Mouse (Mus musculus) stomach, embryonic 16.5 days (tissue): ENCODE results near the gene Rpl5. TPM values are rescaled to one million over a fixed set of nuclear protein-coding genes. Genes with fewer than 3 reads are reported as not detected.
A peak's percentile ranks its signal among the peaks of the same experiment; 100 is the strongest.

ENCODE experiments used
- ATAC-seq: fragments of 200-750 bp; cut with Nextera tagmentation; 2 replicates; pipeline ENCODE4 v1.8.0; 2017; ENCODE audit warnings: moderate number of reproducible peaks, moderate TSS enrichment; ENCODE audit not compliant: insufficient read depth, low FRiP score
- H3K27ac ChIP-seq: fragments of 300-500 bp; sonication (generic); 2 replicates; pipeline ENCODE4 v1.5.1; 2014; ENCODE audit warnings: low read length
- H3K27me3 ChIP-seq: fragments of 300-500 bp; sonication (generic); 2 replicates; pipeline ENCODE4 v1.6.1; 2014; ENCODE audit warnings: low read length, control low read depth, mixed read lengths; ENCODE audit not compliant: control insufficient read depth, insufficient read depth
- H3K36me3 ChIP-seq: fragments of 300-500 bp; sonication (generic); 2 replicates; pipeline ENCODE4 v1.6.1; 2014; ENCODE audit warnings: low read length; ENCODE audit not compliant: control insufficient read depth, insufficient read depth
- H3K4me1 ChIP-seq: fragments of 300-500 bp; sonication (generic); 2 replicates; pipeline ENCODE4 v1.6.1; 2014; ENCODE audit warnings: low read length, control low read depth, mixed read lengths; ENCODE audit not compliant: control insufficient read depth, insufficient read depth
- H3K4me2 ChIP-seq: fragments of 300-500 bp; sonication (generic); 2 replicates; pipeline ENCODE4 v1.6.1; 2014; ENCODE audit warnings: low read depth, low read length, mixed read lengths
- H3K4me3 ChIP-seq: fragments of 300-500 bp; sonication (generic); replicated peaks from 2 replicates; pipeline ENCODE4 v1.5.1; 2014; ENCODE audit warnings: mild to moderate bottlenecking, low read length
- H3K9ac ChIP-seq: fragments of 300-500 bp; sonication (generic); 2 replicates; pipeline ENCODE4 v1.6.1; 2014; ENCODE audit warnings: low read length
- H3K9me3 ChIP-seq: fragments of 300-500 bp; sonication (generic); replicated peaks from 2 replicates; pipeline ENCODE4 v1.6.1; 2016; ENCODE audit warnings: low read length, control low read depth; ENCODE audit not compliant: control insufficient read depth
- WGBS: fragments of 180-500 bp; shearing (Covaris S2); extraction: QIAGEN DNeasy Blood & Tissue Kit; methylation state at CpG from one replicate; pipeline ENCODE4 v1.1.7; 2014; 5-methylcytosine and 5-hydroxymethylcytosine counted together
- polyA plus RNA-seq: library from polyadenylated mRNA; unstranded; fragments of >200 nt; fragmentation: Nextera tagmentation; extraction: Ambion mirVana; gene quantifications from 2 replicates; pipeline ENCODE4 v1.2.1, GENCODE M21; 2015

Rpl5 gene
- polyA plus RNA-seq, result 60.0 and 63.3 TPM in 2 replicates

- Histone ChIP-seq H3K27ac (peak within 1 kb of the TSS; percentile 87), H3K4me3 (peak within 1 kb of the TSS; percentile 100), H3K36me3 (peaks cover 8% of the 10 kb centered on the region), H3K9me3 (no peaks in the 10 kb centered on the region), H3K4me1 (peaks cover 2% of the 10 kb centered on the region; the same call in 1 of the 2 replicates), H3K9ac (peak within 1 kb of the TSS; percentile 99), H3K27me3 (no peaks in the 10 kb centered on the region), H3K4me2 (peak within 1 kb of the TSS; percentile 83)
- peak; percentile 97 for ATAC-seq
- whole genome bisulfite sequencing, result 3% methylated on average over 66 of the region's 66 CpGs
Measured at GRCm38 (mm10) chr5:107900206-107901013, at the start of gene Rpl5. Gene Rpl5 (plus strand): TSS chr5:107900502.

- Histone ChIP-seq H3K36me3 (0 out of 2 replicates have a peak, but pooled peaks cover 4% of the 10 kb centered on the region), H3K4me2 (no peak overlapping the region), H3K27me3 (no peaks in the 10 kb centered on the region), H3K9me3 (0 out of 2 replicates have a peak, but pooled peaks cover 4% of the 10 kb centered on the region), H3K27ac (peak overlapping the region; percentile 72), H3K4me3 (no peak overlapping the region), H3K4me1 (peaks cover 6% of the 10 kb centered on the region), H3K9ac (0 out of 2 replicates have a peak overlapping the region, but pooled peaks have one; percentile 33)
- WGBS, result 25% methylated on average over 6 of the region's 6 CpGs
- 0 out of 2 replicates have a peak, but pooled peaks have one; percentile 29 for ATAC-seq
Measured at GRCm38 (mm10) chr5:107853807-107854206, 46.5 kb upstream of the Rpl5 start.

- Histone ChIP-seq H3K4me2 (no peak overlapping the region), H3K36me3 (0 out of 2 replicates have a peak, but pooled peaks cover 4% of the 10 kb centered on the region), H3K27ac (no peak overlapping the region), H3K4me3 (no peak overlapping the region), H3K4me1 (peaks cover 6% of the 10 kb centered on the region), H3K9ac (no peak overlapping the region), H3K27me3 (no peaks in the 10 kb centered on the region), H3K9me3 (0 out of 2 replicates have a peak, but pooled peaks cover 4% of the 10 kb centered on the region)
- ATAC-seq, result no peak
- WGBS, result 65% methylated on average over 3 of the region's 3 CpGs
Measured at GRCm38 (mm10) chr5:107854556-107854955, 45.7 kb upstream of the Rpl5 start.

- no peak overlapping the region for H3K9ac ChIP-seq
- no peak overlapping the region for H3K4me2 ChIP-seq
- H3K36me3 ChIP-seq, result no peaks in the 10 kb centered on the region
- no peak overlapping the region for H3K4me3 ChIP-seq
- no peak overlapping the region for H3K27ac ChIP-seq
- ATAC-seq, result no peak
- WGBS, result 58% methylated on average over 2 of the region's 2 CpGs
- no peaks in the 10 kb centered on the region for H3K9me3 ChIP-seq
- no peaks in the 10 kb centered on the region for H3K27me3 ChIP-seq
- peaks cover 6% of the 10 kb centered on the region for H3K4me1 ChIP-seq
Measured at GRCm38 (mm10) chr5:107855546-107855945, 44.8 kb upstream of the Rpl5 start.

- WGBS, result 48% methylated on average over 2 of the region's 2 CpGs
- Histone ChIP-seq H3K27ac (no peak overlapping the region), H3K4me3 (no peak overlapping the region), H3K9me3 (no peaks in the 10 kb centered on the region), H3K4me1 (peaks cover 3% of the 10 kb centered on the region), H3K36me3 (no peaks in the 10 kb centered on the region), H3K27me3 (no peaks in the 10 kb centered on the region), H3K9ac (no peak overlapping the region), H3K4me2 (no peak overlapping the region)
- no peak for ATAC-seq
Measured at GRCm38 (mm10) chr5:107858963-107859362, 41.3 kb upstream of the Rpl5 start.

GRCm38 (mm10) chr5:107863971-107864370 is 36.3 kb upstream of the Rpl5 start:
- Histone ChIP-seq H3K27ac (no peak overlapping the region), H3K4me3 (no peak overlapping the region), H3K4me2 (no peak overlapping the region), H3K27me3 (no peaks in the 10 kb centered on the region), H3K9ac (no peak overlapping the region), H3K36me3 (no peaks in the 10 kb centered on the region), H3K4me1 (peaks cover 3% of the 10 kb centered on the region), H3K9me3 (no peaks in the 10 kb centered on the region)
- ATAC-seq, result no peak
- 51% methylated on average over 3 of the region's 3 CpGs for WGBS

- H3K4me3 ChIP-seq, result no peak overlapping the region
- whole genome bisulfite sequencing, result 31% methylated on average over 2 of the region's 2 CpGs
- no peak overlapping the region for H3K27ac ChIP-seq
Measured at GRCm38 (mm10) chr5:107866127-107867126, 33.9 kb upstream of the Rpl5 start.

GRCm38 (mm10) chr5:107867970-107868904 is 32.1 kb upstream of the Rpl5 start:
- peak overlapping the region; percentile 94 for H3K9ac ChIP-seq
- H3K4me3 ChIP-seq, result peak overlapping the region; percentile 89
- peak overlapping the region; percentile 96 for H3K27ac ChIP-seq
- no peaks in the 10 kb centered on the region for H3K27me3 ChIP-seq
- H3K4me2 ChIP-seq, result peak overlapping the region; percentile 70
- H3K36me3 ChIP-seq, result no peaks in the 10 kb centered on the region
- under 1% methylated on average over 69 of the region's 82 CpGs for WGBS
- H3K9me3 ChIP-seq, result no peaks in the 10 kb centered on the region
- ATAC-seq, result peak; percentile 74
- peaks cover 3% of the 10 kb centered on the region for H3K4me1 ChIP-seq

More at GRCm38 (mm10) chr5:107866127-107867126, 33.9 kb upstream of the Rpl5 start:
- no peak overlapping the region; the same call in 1 of the 2 replicates for H3K4me2 ChIP-seq
- H3K9me3 ChIP-seq, result no peaks in the 10 kb centered on the region
- H3K4me1 ChIP-seq, result peaks cover 3% of the 10 kb centered on the region
- H3K36me3 ChIP-seq, result no peaks in the 10 kb centered on the region
- H3K9ac ChIP-seq, result no peak overlapping the region
- no peak for ATAC-seq
- H3K27me3 ChIP-seq, result no peaks in the 10 kb centered on the region
